Mouse (Mus musculus): ENCODE data around the gene Kera. TPM values are rescaled to one million over a fixed set of nuclear protein-coding genes. Genes with fewer than 3 reads are reported as not detected.

The Kera gene
- polyA plus RNA-seq, 1 experiment from 2014 or later = 0.13 TPM

DNA sequence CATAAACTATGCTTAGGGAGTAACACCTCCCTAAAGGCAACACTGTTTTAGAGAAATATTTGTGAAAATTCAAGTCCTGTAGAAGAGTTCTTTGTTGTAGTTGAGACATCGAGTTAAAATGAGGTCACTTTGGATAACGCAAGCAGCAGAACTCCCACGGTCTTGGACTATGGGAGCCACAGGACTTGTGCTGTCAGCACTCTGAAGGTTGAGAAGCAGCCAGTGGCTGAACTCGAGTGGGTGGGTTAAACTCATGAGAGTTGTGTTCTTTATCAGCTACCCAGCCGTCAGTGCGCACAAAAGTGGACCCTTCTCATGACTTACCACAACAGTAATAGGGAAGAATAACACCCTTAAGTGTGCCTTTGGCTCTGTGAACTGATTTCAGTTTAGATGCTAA, 17.1 kb upstream of the Kera start:
- WGBS = 79% methylated on average over 6 of the region's 6 CpGs
- Histone ChIP-seq H3K4me3 (ENCODE audit: low read depth, low read length) (no peak overlapping the region), H3K36me3 (ENCODE audit: control insufficient read depth, insufficient read depth) (no peaks in the 10 kb centered on the region), H3K9ac (ENCODE audit: low read depth, low read length) (no peak overlapping the region), H3K27ac (ENCODE audit: low read depth, low read length) (no peak overlapping the region), H3K4me1 (replicated peaks; ENCODE audit: control insufficient read depth, insufficient read depth, low read length) (no peaks in the 10 kb centered on the region), H3K27me3 (replicated peaks; ENCODE audit: control insufficient read depth, insufficient read depth, low read length) (no peaks in the 10 kb centered on the region), H3K9me3 (ENCODE audit: control insufficient read depth) (no peaks in the 10 kb centered on the region), H3K4me2 (replicated peaks; ENCODE audit: low read depth) (no peak overlapping the region)
- no peak for TF ChIP-seq CTCF (IDR thresholded peaks at IDR 0.05; ENCODE audit: low read depth)
- no peak for ATAC-seq

DNA sequence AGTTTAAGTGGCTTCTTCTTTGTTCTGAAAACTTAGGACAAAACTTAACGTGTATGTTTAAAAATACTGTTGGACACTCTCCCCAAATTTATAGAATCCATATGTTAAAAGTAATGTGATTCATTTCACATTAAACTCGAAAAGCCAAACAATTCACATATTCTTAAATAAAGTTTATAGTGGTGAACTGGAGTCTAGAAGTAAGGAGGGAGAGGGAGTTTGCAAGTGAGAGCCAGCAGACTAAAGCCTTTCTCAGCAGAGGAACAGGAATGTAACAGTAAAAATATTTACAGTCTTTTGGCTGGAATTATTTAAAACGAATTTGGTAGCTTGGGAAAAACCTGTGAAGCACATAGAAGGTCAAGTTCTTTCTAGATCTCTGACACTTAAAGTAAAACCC, 15.6 kb upstream of the Kera start:
- H3K9me3 ChIP-seq (ENCODE audit: control insufficient read depth) = no peaks in the 10 kb centered on the region
- no peaks in the 10 kb centered on the region for H3K27me3 ChIP-seq (replicated peaks; ENCODE audit: control insufficient read depth, insufficient read depth, low read length)
- no peak overlapping the region for H3K27ac ChIP-seq (ENCODE audit: low read depth, low read length)
- whole genome bisulfite sequencing = 39% methylated on average over 3 of the region's 3 CpGs
- no peaks in the 10 kb centered on the region for H3K36me3 ChIP-seq (ENCODE audit: control insufficient read depth, insufficient read depth)
- TF ChIP-seq CTCF (IDR thresholded peaks at IDR 0.05; ENCODE audit: low read depth) = no peak
- no peak for ATAC-seq
- no peak overlapping the region for H3K4me2 ChIP-seq (replicated peaks; ENCODE audit: low read depth)
- no peaks in the 10 kb centered on the region for H3K4me1 ChIP-seq (replicated peaks; ENCODE audit: control insufficient read depth, insufficient read depth, low read length)
- no peak overlapping the region for H3K4me3 ChIP-seq (ENCODE audit: low read depth, low read length)
- no peak overlapping the region for H3K9ac ChIP-seq (ENCODE audit: low read depth, low read length)

DNA sequence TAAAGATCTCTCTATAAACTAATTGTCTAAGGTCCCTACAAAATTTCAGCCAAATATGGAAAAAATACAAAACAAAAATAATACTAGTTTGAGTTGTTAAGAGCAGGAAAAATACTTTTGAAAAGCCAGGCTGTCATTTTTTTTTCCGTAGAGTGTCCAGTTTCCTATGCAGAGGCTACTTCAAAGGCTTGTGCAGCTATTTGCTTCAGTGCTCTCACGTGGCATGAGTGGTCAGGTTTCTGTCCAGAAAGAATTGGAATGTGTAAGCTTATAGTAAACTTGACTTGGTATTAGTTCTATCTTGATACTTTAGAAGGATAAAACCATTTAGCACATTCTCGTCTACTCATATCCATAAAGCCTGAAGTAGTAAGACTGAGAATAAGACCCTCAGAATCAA, 15.0 kb upstream of the Kera start:
- Histone ChIP-seq H3K4me2 (replicated peaks; ENCODE audit: low read depth) (no peak overlapping the region), H3K27me3 (replicated peaks; ENCODE audit: control insufficient read depth, insufficient read depth, low read length) (no peaks in the 10 kb centered on the region), H3K36me3 (ENCODE audit: control insufficient read depth, insufficient read depth) (no peaks in the 10 kb centered on the region), H3K9ac (ENCODE audit: low read depth, low read length) (no peak overlapping the region), H3K9me3 (ENCODE audit: control insufficient read depth) (no peaks in the 10 kb centered on the region), H3K27ac (ENCODE audit: low read depth, low read length) (no peak overlapping the region), H3K4me3 (ENCODE audit: low read depth, low read length) (no peak overlapping the region), H3K4me1 (replicated peaks; ENCODE audit: control insufficient read depth, insufficient read depth, low read length) (no peaks in the 10 kb centered on the region)
- TF ChIP-seq CTCF (IDR thresholded peaks at IDR 0.05; ENCODE audit: low read depth) = no peak
- no peak for ATAC-seq
- WGBS = 59% methylated on average over 3 of the region's 3 CpGs

DNA sequence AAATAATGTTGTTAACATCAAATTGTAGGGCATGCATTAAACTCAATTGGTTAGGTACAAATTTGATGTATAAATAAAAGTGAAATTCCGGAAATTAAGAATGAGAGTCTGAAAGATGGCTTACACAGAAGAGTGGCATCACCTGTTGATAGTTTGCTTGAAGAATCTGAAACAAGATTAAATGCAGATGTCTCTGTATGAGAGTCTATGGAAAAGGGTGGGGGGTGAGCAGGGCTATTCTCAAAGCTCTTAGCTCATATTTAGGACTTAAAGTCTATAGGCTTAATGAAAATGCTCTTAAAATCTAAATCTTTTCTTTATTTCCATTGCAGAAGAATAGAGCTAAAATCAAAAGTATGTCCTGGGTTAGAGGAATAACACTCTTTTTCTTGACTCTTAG, 11.0 kb upstream of the Kera start:
- no peak overlapping the region for H3K4me3 ChIP-seq (ENCODE audit: low read depth, low read length)
- no peaks in the 10 kb centered on the region for H3K27me3 ChIP-seq (replicated peaks; ENCODE audit: control insufficient read depth, insufficient read depth, low read length)
- no peaks in the 10 kb centered on the region for H3K4me1 ChIP-seq (replicated peaks; ENCODE audit: control insufficient read depth, insufficient read depth, low read length)
- no peak for TF ChIP-seq CTCF (IDR thresholded peaks at IDR 0.05; ENCODE audit: low read depth)
- H3K9me3 ChIP-seq (ENCODE audit: control insufficient read depth) = no peaks in the 10 kb centered on the region
- no peak overlapping the region for H3K4me2 ChIP-seq (replicated peaks; ENCODE audit: low read depth)
- WGBS = 84% methylated on average over 1 of the region's 1 CpGs
- H3K36me3 ChIP-seq (ENCODE audit: control insufficient read depth, insufficient read depth) = no peaks in the 10 kb centered on the region
- ATAC-seq = no peak
- H3K27ac ChIP-seq (ENCODE audit: low read depth, low read length) = no peak overlapping the region
- H3K9ac ChIP-seq (ENCODE audit: low read depth, low read length) = no peak overlapping the region

DNA sequence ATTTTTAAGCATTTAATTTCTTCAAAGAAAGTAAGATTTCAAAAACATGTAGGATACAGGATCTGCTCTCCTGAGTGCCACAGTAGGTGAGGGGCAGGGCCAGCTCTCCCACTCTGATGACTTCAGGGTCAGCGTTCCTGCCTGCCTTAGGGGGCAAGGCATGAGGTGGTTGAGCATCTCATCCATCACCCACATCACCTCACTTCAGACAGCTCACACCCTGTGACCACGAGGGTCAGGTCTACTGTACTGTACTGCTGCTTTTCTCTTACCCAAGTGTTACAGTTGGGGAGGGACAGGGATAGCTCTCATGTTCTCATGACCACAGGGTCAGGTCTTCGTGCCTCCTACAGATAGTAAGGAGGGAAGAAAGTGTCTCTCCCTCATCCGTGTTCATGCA, 4.9 kb upstream of the Kera start:
- no peaks in the 10 kb centered on the region for H3K4me1 ChIP-seq (replicated peaks; ENCODE audit: control insufficient read depth, insufficient read depth, low read length)
- TF ChIP-seq CTCF (IDR thresholded peaks at IDR 0.05; ENCODE audit: low read depth) = no peak
- H3K4me3 ChIP-seq (ENCODE audit: low read depth, low read length) = no peak overlapping the region
- no peaks in the 10 kb centered on the region for H3K36me3 ChIP-seq (ENCODE audit: control insufficient read depth, insufficient read depth)
- no peak overlapping the region for H3K9ac ChIP-seq (ENCODE audit: low read depth, low read length)
- no peak for ATAC-seq
- no peak overlapping the region for H3K4me2 ChIP-seq (replicated peaks; ENCODE audit: low read depth)
- H3K9me3 ChIP-seq (ENCODE audit: control insufficient read depth) = no peaks in the 10 kb centered on the region
- H3K27me3 ChIP-seq (replicated peaks; ENCODE audit: control insufficient read depth, insufficient read depth, low read length) = no peaks in the 10 kb centered on the region
- H3K27ac ChIP-seq (ENCODE audit: low read depth, low read length) = no peak overlapping the region
- 61% methylated on average over 4 of the region's 4 CpGs for WGBS

DNA sequence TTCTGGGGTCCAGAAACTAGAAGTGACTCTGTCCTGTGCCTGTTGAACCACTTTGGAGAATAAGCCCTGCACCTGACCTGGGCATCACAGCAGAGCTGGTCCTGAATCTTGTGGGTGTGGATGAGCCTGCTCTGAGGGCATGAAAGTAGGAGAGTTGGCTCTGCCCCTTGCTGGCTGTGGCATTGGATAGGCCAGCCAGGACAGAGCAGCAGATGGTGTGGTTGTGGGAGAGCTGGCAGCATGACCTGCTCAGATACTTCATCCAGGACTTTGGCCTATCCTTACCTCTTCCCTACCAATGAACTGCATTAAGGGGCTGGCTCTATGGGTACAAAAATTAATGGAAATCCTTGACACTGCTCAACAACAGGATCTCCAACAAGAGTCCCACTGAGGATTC, 3.4 kb upstream of the Kera start:
- no peak for ATAC-seq
- Histone ChIP-seq H3K4me3 (ENCODE audit: low read depth, low read length) (no peak overlapping the region), H3K9ac (ENCODE audit: low read depth, low read length) (no peak overlapping the region), H3K4me2 (replicated peaks; ENCODE audit: low read depth) (no peak overlapping the region), H3K9me3 (ENCODE audit: control insufficient read depth) (no peaks in the 10 kb centered on the region), H3K27ac (ENCODE audit: low read depth, low read length) (no peak overlapping the region), H3K36me3 (ENCODE audit: control insufficient read depth, insufficient read depth) (no peaks in the 10 kb centered on the region), H3K27me3 (replicated peaks; ENCODE audit: control insufficient read depth, insufficient read depth, low read length) (no peaks in the 10 kb centered on the region), H3K4me1 (replicated peaks; ENCODE audit: control insufficient read depth, insufficient read depth, low read length) (no peaks in the 10 kb centered on the region)
- TF ChIP-seq CTCF (IDR thresholded peaks at IDR 0.05; ENCODE audit: low read depth) = no peak

DNA sequence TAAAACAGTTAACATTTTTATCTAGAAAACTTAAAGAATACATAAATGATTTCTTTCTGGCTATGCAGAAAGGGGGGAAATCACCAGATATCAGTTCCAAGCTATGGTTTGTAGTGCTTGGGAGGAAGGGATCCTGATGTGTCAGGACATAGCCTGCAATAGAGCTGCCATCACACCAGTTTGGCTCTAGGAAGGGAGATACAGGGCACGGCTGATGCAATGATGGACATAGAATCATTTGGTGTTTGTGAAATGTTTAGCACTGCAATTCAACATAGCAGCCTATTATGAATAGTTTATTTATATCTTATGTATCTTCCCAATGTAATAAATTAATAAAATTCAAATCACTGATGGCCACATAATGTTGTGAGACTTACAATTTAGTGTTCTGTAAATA, 15.6 kb downstream of the Kera start:
- 77% methylated on average over 1 of the region's 1 CpGs for WGBS
- Histone ChIP-seq H3K9me3 (ENCODE audit: control insufficient read depth) (no peaks in the 10 kb centered on the region), H3K27ac (ENCODE audit: low read depth, low read length) (no peak overlapping the region), H3K36me3 (ENCODE audit: control insufficient read depth, insufficient read depth) (no peaks in the 10 kb centered on the region), H3K4me2 (replicated peaks; ENCODE audit: low read depth) (no peak overlapping the region), H3K27me3 (replicated peaks; ENCODE audit: control insufficient read depth, insufficient read depth, low read length) (no peaks in the 10 kb centered on the region), H3K4me1 (replicated peaks; ENCODE audit: control insufficient read depth, insufficient read depth, low read length) (no peaks in the 10 kb centered on the region), H3K9ac (ENCODE audit: low read depth, low read length) (no peak overlapping the region), H3K4me3 (ENCODE audit: low read depth, low read length) (no peak overlapping the region)
- ATAC-seq = no peak
- TF ChIP-seq CTCF (IDR thresholded peaks at IDR 0.05; ENCODE audit: low read depth) = no peak

Data from intestine, postnatal 0 days (tissue).